Mouse (Mus musculus) kidney, embryonic 14.5 days (tissue): ENCODE measurements around the gene St3gal6. TPM values are rescaled to one million over a fixed set of nuclear protein-coding genes. Genes with fewer than 3 reads are reported as not detected.

Source experiments
- ATAC-seq: fragments of 200-750 bp; cut with Nextera tagmentation; 2 replicates; pipeline ENCODE4 v1.8.0; 2017; ENCODE audit warnings: moderate number of reproducible peaks, mild to moderate bottlenecking, moderate TSS enrichment, moderate library complexity; ENCODE audit not compliant: low FRiP score, low TSS enrichment
- H3K27ac ChIP-seq: fragments of 300-500 bp; sonication (generic); 2 replicates; pipeline ENCODE4 v1.5.1; 2014; ENCODE audit warnings: low read depth, mild to moderate bottlenecking, low read length, moderate library complexity, mixed read lengths
- H3K27me3 ChIP-seq: fragments of 300-500 bp; sonication (generic); 2 replicates; pipeline ENCODE4 v1.6.1; 2014; ENCODE audit warnings: mild to moderate bottlenecking, low read length; ENCODE audit not compliant: control insufficient read depth, insufficient read depth
- H3K36me3 ChIP-seq: fragments of 300-500 bp; sonication (generic); 2 replicates; pipeline ENCODE4 v1.6.1; 2014; ENCODE audit warnings: low read length, mixed read lengths; ENCODE audit not compliant: control insufficient read depth, insufficient read depth
- H3K4me1 ChIP-seq: fragments of 300-500 bp; sonication (generic); 2 replicates; pipeline ENCODE4 v1.6.1; 2014; ENCODE audit warnings: low read length, mixed read lengths; ENCODE audit not compliant: control insufficient read depth, insufficient read depth
- H3K4me2 ChIP-seq: fragments of 300-500 bp; sonication (generic); replicated peaks from 2 replicates; pipeline ENCODE4 v1.6.1; 2014; ENCODE audit warnings: low read depth, mild to moderate bottlenecking, low read length
- H3K4me3 ChIP-seq: fragments of 300-500 bp; sonication (generic); 2 replicates; pipeline ENCODE4 v1.5.1; 2014; ENCODE audit warnings: mild to moderate bottlenecking, low read length
- H3K9ac ChIP-seq: fragments of 300-500 bp; sonication (generic); 2 replicates; pipeline ENCODE4 v1.6.1; 2014; ENCODE audit warnings: low read depth, mild to moderate bottlenecking, low read length, moderate library complexity
- H3K9me3 ChIP-seq: fragments of 300-500 bp; sonication (generic); 2 replicates; pipeline ENCODE4 v1.6.1; 2016; ENCODE audit warnings: low read length; ENCODE audit not compliant: control insufficient read depth
- WGBS: fragments of 180-500 bp; shearing (Covaris S2); extraction: QIAGEN DNeasy Blood & Tissue Kit; methylation state at CpG from one replicate; pipeline ENCODE4 v1.1.7; 2014; 5-methylcytosine and 5-hydroxymethylcytosine counted together
- polyA plus RNA-seq: library from polyadenylated mRNA; unstranded; fragments of >200 nt; fragmentation: Nextera tagmentation; extraction: Ambion mirVana; gene quantifications from 2 replicates; pipeline ENCODE4 v1.2.1, GENCODE M21; 2014

St3gal6 gene
- polyA plus RNA-seq, 1 experiment from 2014 or later: 46.9 TPM

GRCm38 (mm10) chr16:58525832-58526231, 1.8 kb upstream of the St3gal6 start:
- no peak overlapping the region for H3K9ac ChIP-seq
- no peak overlapping the region for H3K27ac ChIP-seq
- ATAC-seq: no peak
- H3K4me2 ChIP-seq: no peak overlapping the region
- H3K27me3 ChIP-seq: no peaks in the 10 kb centered on the region
- H3K4me1 ChIP-seq: 0 out of 2 replicates have a peak, but pooled peaks cover 3% of the 10 kb centered on the region
- H3K4me3 ChIP-seq: no peak overlapping the region
- H3K36me3 ChIP-seq: no peaks in the 10 kb centered on the region
- H3K9me3 ChIP-seq: peaks cover 7% of the 10 kb centered on the region; the same call in 1 of the 2 replicates

- H3K9me3 ChIP-seq: peaks cover 7% of the 10 kb centered on the region; the same call in 1 of the 2 replicates
- H3K4me1 ChIP-seq: 0 out of 2 replicates have a peak, but pooled peaks cover 3% of the 10 kb centered on the region
- WGBS: under 1% methylated on average over 58 of the region's 58 CpGs
- peak overlapping the region; percentile 91 for H3K27ac ChIP-seq
- peak overlapping the region; percentile 82 for H3K4me3 ChIP-seq
- no peaks in the 10 kb centered on the region for H3K36me3 ChIP-seq
- H3K9ac ChIP-seq: peak overlapping the region; percentile 87
- H3K4me2 ChIP-seq: peak overlapping the region; percentile 77
- no peaks in the 10 kb centered on the region for H3K27me3 ChIP-seq
- peak; percentile 90 for ATAC-seq
Measured at GRCm38 (mm10) chr16:58523044-58523859, 791 bp downstream of the St3gal6 start.

- H3K4me3 ChIP-seq: peak overlapping the region; percentile 82
- peaks cover 7% of the 10 kb centered on the region; the same call in 1 of the 2 replicates for H3K9me3 ChIP-seq
- peak overlapping the region; percentile 91 for H3K27ac ChIP-seq
- WGBS: 0% methylated on average over 16 of the region's 16 CpGs
- peak overlapping the region; percentile 87 for H3K9ac ChIP-seq
- peak overlapping the region; percentile 77 for H3K4me2 ChIP-seq
- H3K36me3 ChIP-seq: no peaks in the 10 kb centered on the region
- no peak; the same call in 1 of the 2 replicates for ATAC-seq
- 0 out of 2 replicates have a peak, but pooled peaks cover 3% of the 10 kb centered on the region for H3K4me1 ChIP-seq
- H3K27me3 ChIP-seq: no peaks in the 10 kb centered on the region
Measured at GRCm38 (mm10) chr16:58522677-58523043, 1.4 kb downstream of the St3gal6 start.

GRCm38 (mm10) chr16:58521900-58522299, 2.1 kb downstream of the St3gal6 start:
- peak overlapping the region; percentile 82 for H3K4me3 ChIP-seq
- H3K9ac ChIP-seq: peak overlapping the region; percentile 87; the same call in 1 of the 2 replicates
- H3K4me1 ChIP-seq: 0 out of 2 replicates have a peak, but pooled peaks cover 3% of the 10 kb centered on the region
- 23% methylated on average over 7 of the region's 7 CpGs for WGBS
- no peaks in the 10 kb centered on the region for H3K27me3 ChIP-seq
- H3K9me3 ChIP-seq: peaks cover 7% of the 10 kb centered on the region; the same call in 1 of the 2 replicates
- H3K4me2 ChIP-seq: peak overlapping the region; percentile 77
- no peak overlapping the region for H3K27ac ChIP-seq
- ATAC-seq: no peak
- H3K36me3 ChIP-seq: no peaks in the 10 kb centered on the region

GRCm38 (mm10) chr16:58521182-58521581, 2.9 kb downstream of the St3gal6 start:
- Histone ChIP-seq H3K27me3 (no peaks in the 10 kb centered on the region), H3K27ac (no peak overlapping the region), H3K4me1 (peaks cover 4% of the 10 kb centered on the region; the same call in 1 of the 2 replicates), H3K4me3 (peak overlapping the region; percentile 82; the same call in 1 of the 2 replicates), H3K9ac (no peak overlapping the region), H3K36me3 (no peaks in the 10 kb centered on the region), H3K9me3 (peaks cover 7% of the 10 kb centered on the region; the same call in 1 of the 2 replicates), H3K4me2 (peak overlapping the region; percentile 77)
- no peak for ATAC-seq
- 62% methylated on average over 4 of the region's 4 CpGs for WGBS

GRCm38 (mm10) chr16:58520457-58520856, 3.6 kb downstream of the St3gal6 start:
- H3K27ac ChIP-seq: no peak overlapping the region
- H3K4me2 ChIP-seq: no peak overlapping the region
- ATAC-seq: no peak
- H3K4me3 ChIP-seq: no peak overlapping the region
- H3K4me1 ChIP-seq: peaks cover 5% of the 10 kb centered on the region; the same call in 1 of the 2 replicates
- H3K27me3 ChIP-seq: no peaks in the 10 kb centered on the region
- WGBS: 90% methylated on average over 6 of the region's 6 CpGs
- H3K9me3 ChIP-seq: peaks cover 7% of the 10 kb centered on the region; the same call in 1 of the 2 replicates
- no peaks in the 10 kb centered on the region for H3K36me3 ChIP-seq
- no peak overlapping the region for H3K9ac ChIP-seq

GRCm38 (mm10) chr16:58519650-58520073, 4.4 kb downstream of the St3gal6 start:
- no peak overlapping the region; the same call in 1 of the 2 replicates for H3K4me2 ChIP-seq
- ATAC-seq: no peak
- peaks cover 5% of the 10 kb centered on the region; the same call in 1 of the 2 replicates for H3K4me1 ChIP-seq
- no peaks in the 10 kb centered on the region for H3K27me3 ChIP-seq
- peaks cover 3% of the 10 kb centered on the region; the same call in 1 of the 2 replicates for H3K9me3 ChIP-seq
- H3K36me3 ChIP-seq: no peaks in the 10 kb centered on the region
- no peak overlapping the region for H3K4me3 ChIP-seq
- no peak overlapping the region for H3K9ac ChIP-seq
- H3K27ac ChIP-seq: no peak overlapping the region
- 69% methylated on average over 11 of the region's 11 CpGs for WGBS

GRCm38 (mm10) chr16:58516960-58517798, 6.9 kb downstream of the St3gal6 start:
- Histone ChIP-seq H3K4me1 (peaks cover 18% of the 10 kb centered on the region), H3K9ac (no peak overlapping the region)

More at GRCm38 (mm10) chr16:58516960-58517798, 6.9 kb downstream of the St3gal6 start:
- H3K36me3 ChIP-seq: no peaks in the 10 kb centered on the region
- no peak for ATAC-seq
- H3K4me3 ChIP-seq: no peak overlapping the region
- H3K9me3 ChIP-seq: no peaks in the 10 kb centered on the region
- no peak overlapping the region for H3K4me2 ChIP-seq
- WGBS: 86% methylated on average over 7 of the region's 7 CpGs
- no peak overlapping the region for H3K27ac ChIP-seq
- no peaks in the 10 kb centered on the region for H3K27me3 ChIP-seq
